Mouse (Mus musculus) lung, postnatal 14 days (tissue): ENCODE data around the gene Usf2.
"Not testable (repeated sequence)": the region's sequence is repeated elsewhere in the genome, so short reads cannot be mapped to it uniquely, and the experiment has no call there.

ENCODE experiments used
- DNase-seq: peaks from one replicate; pipeline ENCODE4 v3.0.0; 2021

Gene Usf2

GRCm38 (mm10) chr7:30957367-30957783 lies 772 bp upstream of the Usf2 start:
- peak; percentile 92 for DNase-seq

DNA sequence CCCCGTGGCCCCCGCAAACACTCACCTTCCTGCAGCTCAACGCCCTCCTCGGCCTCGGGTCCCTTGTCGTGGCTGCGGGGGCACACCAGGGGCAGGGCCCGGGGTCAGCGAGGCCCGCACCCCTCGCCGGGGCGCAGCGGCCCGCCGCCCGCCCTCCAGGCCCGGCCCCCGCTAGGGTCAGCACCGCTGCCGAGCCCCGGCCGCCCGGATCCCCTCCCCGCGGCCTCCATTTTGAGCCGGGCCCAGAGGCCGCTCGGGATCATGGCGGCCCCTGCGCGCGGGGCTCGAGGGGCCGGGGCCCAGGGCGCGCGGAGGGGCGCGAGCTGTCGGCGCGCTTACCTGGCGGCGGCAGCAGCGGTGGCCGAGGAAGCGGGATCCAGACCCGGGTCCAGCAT lies 249 bp downstream of the Usf2 start:
- DNase-seq = no peak

GRCm38 (mm10) chr7:30955584-30956356 lies 833 bp downstream of the Usf2 start:
- peak; percentile 93 for DNase-seq

GRCm38 (mm10) chr7:30954971-30955520 lies 1.6 kb downstream of the Usf2 start:
- DNase-seq = no peak

- no peak for DNase-seq
These were observed 2.6 kb downstream of the Usf2 start for GRCm38 (mm10) chr7:30954036-30954435.

- DNase-seq = no peak
These were observed 3.1 kb downstream of the Usf2 start for GRCm38 (mm10) chr7:30953459-30953858.

- no peak for DNase-seq
These were observed 4.0 kb downstream of the Usf2 start for GRCm38 (mm10) chr7:30952441-30953265.

DNA sequence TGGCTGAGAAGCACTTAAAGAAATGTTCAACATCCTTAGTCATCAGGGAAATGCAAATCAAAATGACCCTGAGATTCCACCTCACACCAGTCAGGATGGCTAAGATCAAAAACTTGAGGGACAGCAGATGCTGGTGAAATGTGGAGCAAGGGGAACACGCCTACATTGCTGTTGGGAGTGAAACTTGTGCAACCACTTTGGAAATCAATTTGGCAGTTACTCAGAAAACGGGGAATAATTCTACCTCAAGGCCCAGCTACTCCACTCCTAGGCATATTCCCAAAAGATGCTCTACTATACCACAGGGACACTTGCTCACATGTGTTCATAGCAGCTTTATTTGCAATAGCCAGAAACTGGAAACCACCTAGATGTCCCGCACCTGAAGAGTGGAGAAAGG lies 6.7 kb downstream of the Usf2 start:
- DNase-seq = not testable (repeated sequence)

GRCm38 (mm10) chr7:30945876-30946275 lies 10.7 kb downstream of the Usf2 start:
- DNase-seq = no peak

DNA sequence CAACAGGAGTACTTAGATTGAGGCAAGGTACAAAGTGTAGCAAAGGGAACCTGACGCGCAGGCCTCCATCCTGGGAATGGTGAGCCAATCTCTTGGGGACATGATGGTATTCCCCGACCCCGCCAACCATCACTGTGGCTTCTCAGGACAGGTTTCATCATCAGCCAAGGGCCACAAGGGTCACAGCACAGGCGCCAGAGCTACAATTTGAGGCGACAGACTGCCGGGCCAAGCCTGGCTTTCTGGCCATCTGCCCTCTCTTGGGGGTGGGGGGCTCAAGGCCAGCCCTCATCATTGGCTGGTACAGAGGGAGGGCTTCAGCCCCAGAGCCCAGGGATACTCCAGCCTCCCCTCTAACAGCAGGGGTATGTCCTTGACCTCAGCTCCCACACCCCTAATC lies 11.1 kb downstream of the Usf2 start:
- not testable (repeated sequence) for DNase-seq

DNA sequence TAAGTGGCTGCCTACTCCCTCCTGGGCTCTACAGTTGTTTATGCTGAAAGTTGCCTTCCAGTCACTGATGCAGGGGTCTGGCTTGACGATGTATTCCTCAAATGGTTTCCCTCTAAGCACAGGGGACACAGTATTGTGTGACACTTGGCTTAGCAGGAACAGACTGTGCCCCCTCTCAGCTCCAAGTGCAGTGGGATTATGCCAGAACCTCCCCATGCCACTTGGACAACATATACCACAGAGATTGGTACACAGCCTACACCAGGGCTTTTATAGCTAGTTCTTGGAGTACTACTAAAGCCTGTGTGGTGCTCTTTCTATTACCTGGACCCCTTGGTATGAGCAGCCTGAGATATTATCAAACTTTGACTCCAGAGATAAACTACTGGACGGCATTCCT lies 11.9 kb downstream of the Usf2 start:
- DNase-seq = not testable (repeated sequence)

GRCm38 (mm10) chr7:30943909-30944635 lies 12.5 kb downstream of the Usf2 start, which contains the start of gene Hamp:
Gene Hamp (minus strand): TSS chr7:30944032.
- DNase-seq = no peak

GRCm38 (mm10) chr7:30942365-30942764 lies 14.2 kb downstream of the Usf2 start:
- not testable (repeated sequence) for DNase-seq

GRCm38 (mm10) chr7:30940070-30940469 lies 16.5 kb downstream of the Usf2 start:
- DNase-seq = not testable (repeated sequence)

DNA sequence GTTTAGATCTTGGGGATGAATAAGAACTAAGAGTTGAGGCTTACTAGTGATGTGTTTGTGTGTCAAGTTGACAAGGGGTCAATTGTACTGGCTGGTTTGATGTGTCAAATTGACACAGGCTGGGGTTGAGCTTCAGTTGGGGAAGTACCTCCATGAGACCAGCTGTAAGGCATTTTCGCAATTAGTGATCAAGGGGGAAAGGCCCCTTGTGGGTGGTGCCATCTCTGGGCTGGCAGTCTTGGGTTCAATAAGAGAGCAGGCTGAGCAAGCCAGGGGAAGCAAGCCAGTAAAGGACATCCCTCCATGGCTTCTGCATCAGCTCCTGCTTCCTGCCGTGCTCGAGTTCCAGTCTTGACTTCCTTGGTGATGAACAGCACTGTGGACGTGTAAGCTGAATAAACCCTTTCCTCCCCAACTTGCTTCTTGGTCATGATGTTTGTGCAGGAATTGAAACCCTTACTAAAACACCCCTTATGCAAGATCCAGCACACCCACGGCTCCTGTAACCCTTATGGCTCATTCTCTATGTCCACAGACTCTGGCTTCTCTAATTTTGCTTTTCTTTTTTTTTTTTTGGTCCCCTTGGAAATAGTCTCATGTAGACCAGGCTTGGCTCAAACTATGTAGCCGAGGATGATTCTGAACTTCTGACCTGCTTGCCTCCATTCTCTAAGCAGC lies 21.0 kb downstream of the Usf2 start:
- not testable (repeated sequence) for DNase-seq

- not testable (repeated sequence) for DNase-seq
These were observed 32.0 kb downstream of the Usf2 start, which contains the start of gene Hamp2 for GRCm38 (mm10) chr7:30924581-30924980. Gene Hamp2 (minus strand): TSS chr7:30924681.

- DNase-seq = no peak
These were observed 32.5 kb downstream of the Usf2 start for GRCm38 (mm10) chr7:30924071-30924470.

- DNase-seq = not testable (repeated sequence)
These were observed 34.1 kb downstream of the Usf2 start for GRCm38 (mm10) chr7:30922490-30922889.

DNA sequence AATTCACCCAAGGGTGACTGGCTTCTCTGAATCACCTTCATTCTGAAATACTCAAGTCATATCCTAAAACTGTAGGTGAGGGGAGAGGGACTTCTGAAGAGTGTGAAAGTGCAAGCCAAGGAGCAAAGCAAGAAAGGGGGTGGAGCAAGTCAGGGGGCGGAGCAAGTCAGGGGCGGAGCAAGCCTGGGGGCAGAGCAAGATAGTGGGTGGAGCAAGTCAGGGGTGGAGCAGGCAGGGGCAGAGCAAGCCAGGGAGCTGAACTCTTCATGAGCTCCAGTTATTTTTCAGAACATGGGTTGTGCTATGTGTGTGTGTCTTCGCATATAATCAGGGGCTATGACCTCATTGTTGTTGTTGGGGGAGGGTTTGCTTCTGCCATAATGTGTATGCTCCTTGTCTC lies 36.4 kb downstream of the Usf2 start:
- no peak for DNase-seq

GRCm38 (mm10) chr7:30917219-30917618 lies 39.4 kb downstream of the Usf2 start:
- no peak for DNase-seq

DNA sequence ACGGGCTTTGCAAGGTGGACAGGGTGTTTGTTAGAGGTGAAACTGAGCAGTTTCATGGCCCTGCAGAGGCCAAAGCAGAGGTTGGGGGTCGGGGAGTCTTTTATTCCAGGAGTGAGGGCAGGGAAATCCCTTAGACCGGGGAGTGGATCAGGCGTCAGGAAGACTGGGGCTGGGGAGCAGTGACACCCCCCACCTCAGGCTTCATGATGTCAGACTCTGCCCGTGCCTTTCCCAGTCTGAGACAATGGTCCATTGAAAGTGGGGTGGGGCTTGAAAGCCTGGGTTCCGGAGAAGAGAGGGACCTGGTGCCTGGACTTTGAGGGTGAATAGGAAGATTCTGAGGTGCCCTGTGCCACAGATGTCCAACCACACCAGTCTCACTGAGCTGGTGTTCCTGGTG lies 39.9 kb downstream of the Usf2 start:
- no peak for DNase-seq

DNA sequence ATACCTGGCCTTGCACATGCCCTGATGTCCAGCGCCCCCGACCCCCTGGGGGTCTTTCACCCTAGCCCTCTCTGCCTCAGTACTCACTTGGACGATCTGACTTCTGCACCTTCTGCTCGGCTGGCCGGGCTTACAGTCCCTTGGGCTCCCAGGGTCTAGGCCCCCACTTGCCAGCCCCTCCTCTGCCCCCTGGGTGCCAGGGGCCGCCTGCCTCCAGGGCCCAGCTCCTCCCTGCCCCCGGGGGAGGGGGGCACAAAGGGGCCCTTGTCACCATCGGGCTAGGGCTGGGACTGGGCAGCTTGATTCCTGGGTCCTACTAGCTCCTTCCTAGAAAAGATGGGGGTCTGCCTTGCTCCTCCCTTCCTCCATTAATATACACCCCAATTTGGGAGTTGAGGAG lies 41.9 kb downstream of the Usf2 start, which contains the start of gene Mag:
Gene Mag, minus strand, starts transcription at position 142 of the 400 bp plus-strand sequence.
- no peak for DNase-seq
